Mouse (Mus musculus): ENCODE measurements around the gene Olfr954. TPM values are rescaled to one million over a fixed set of nuclear protein-coding genes. Genes with fewer than 3 reads are reported as not detected.
A peak's percentile ranks its signal among the peaks of the same experiment; 100 is the strongest.

Gene Olfr954
- total RNA-seq (2014; rRNA removed; ENCODE audit: low replicate concordance) (not detected in 2 replicates), polyA plus RNA-seq (2015; fragmentation: Nextera tagmentation; extraction: Ambion mirVana) (not detected in 2 replicates)

DNA sequence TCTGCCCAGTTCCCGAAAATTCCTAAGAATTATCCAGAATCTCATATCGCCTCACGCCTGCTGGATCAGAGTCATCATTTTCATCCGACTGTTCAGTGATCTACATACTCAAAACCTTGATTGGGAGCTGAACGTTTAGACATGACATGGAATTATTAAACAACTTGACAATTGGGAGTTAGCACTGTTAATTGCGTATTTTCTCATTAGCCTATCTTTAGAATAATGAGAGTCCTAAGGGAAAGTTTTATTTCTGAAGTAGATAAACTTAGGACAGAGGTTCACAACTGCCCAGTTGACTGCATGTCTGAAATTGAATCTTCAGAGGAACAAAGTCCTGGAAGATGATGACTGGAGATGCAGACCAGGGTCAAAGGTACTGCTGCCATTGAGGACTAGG lies at the start of gene Olfr954:
Gene Olfr954 (plus strand): TSS at position 301 of the 400 bp plus-strand sequence.
- no peak within 1 kb of the TSS for H3K4me2 ChIP-seq (ENCODE audit: low read depth, low read length)
- H3K27me3 ChIP-seq (ENCODE audit: control insufficient read depth, insufficient read depth, low read length) = no peaks in the 10 kb centered on the region
- no peak within 1 kb of the TSS for H3K27ac ChIP-seq (ENCODE audit: low read depth)
- H3K9me3 ChIP-seq (replicated peaks; ENCODE audit: control insufficient read depth, low read length) = no peaks in the 10 kb centered on the region
- no peaks in the 10 kb centered on the region for H3K4me1 ChIP-seq (ENCODE audit: control insufficient read depth, insufficient read depth)
- no peak for TF ChIP-seq CTCF (IDR thresholded peaks at IDR 0.05; ENCODE audit: low read depth)
- no peak for TF ChIP-seq EP300 (IDR thresholded peaks at IDR 0.05; ENCODE audit: low read depth)
- ATAC-seq (ENCODE audit: insufficient read depth, low read depth) (no peak), DNase-seq (ENCODE audit: low spot score) (no peak)
- H3K4me3 ChIP-seq (ENCODE audit: low read depth, low read length) = no peak within 1 kb of the TSS
- H3K9ac ChIP-seq (replicated peaks; ENCODE audit: low read depth, low read length) = no peak within 1 kb of the TSS
- WGBS = 71% methylated on average over 6 of the region's 6 CpGs
- H3K36me3 ChIP-seq (replicated peaks; ENCODE audit: control insufficient read depth, insufficient read depth, low read length) = no peaks in the 10 kb centered on the region

GRCm38 (mm10) chr9:39427048-39427447 lies 29.5 kb upstream of the Olfr954 start, which contains the start of gene Olfr952:
Gene Olfr952, minus strand, starts transcription at chr9:39427148.
- ATAC-seq (ENCODE audit: insufficient read depth, low read depth) = no peak
- Histone ChIP-seq H3K9me3 (replicated peaks; ENCODE audit: control insufficient read depth, low read length) (no peaks in the 10 kb centered on the region), H3K4me3 (ENCODE audit: low read depth, low read length) (no peak within 1 kb of the TSS)

DNA sequence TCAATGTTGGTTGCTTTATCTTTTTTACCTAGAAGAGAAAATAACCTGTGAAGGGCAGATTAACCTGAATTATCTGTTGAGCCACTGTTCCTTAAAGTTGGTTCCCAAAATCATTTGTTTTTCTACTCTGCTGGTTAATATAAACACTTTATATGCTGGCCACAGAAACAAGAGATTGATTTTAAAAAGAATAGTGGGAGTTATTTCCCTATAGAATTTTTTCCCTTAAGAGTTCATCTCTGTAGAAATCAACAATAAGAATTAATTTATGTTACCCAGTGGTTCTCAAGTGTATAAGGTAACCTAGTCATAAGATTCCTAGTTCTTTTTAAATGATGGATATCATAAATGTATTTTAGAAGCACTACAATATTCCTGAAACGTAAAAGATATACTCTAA lies 15.3 kb downstream of the Olfr954 start, which contains the start of gene Olfr955:
Gene Olfr955 (minus strand): TSS at position 101 of the 400 bp plus-strand sequence.
- no peak within 1 kb of the TSS for H3K4me2 ChIP-seq (ENCODE audit: low read depth, low read length)
- DNase-seq (ENCODE audit: low spot score) (no peak), ATAC-seq (ENCODE audit: insufficient read depth, low read depth) (no peak)
- WGBS = 31% methylated on average over 1 of the region's 1 CpGs
- no peak within 1 kb of the TSS for H3K27ac ChIP-seq (ENCODE audit: low read depth)
- no peaks in the 10 kb centered on the region for H3K27me3 ChIP-seq (ENCODE audit: control insufficient read depth, insufficient read depth, low read length)
- no peaks in the 10 kb centered on the region for H3K9me3 ChIP-seq (replicated peaks; ENCODE audit: control insufficient read depth, low read length)
- no peaks in the 10 kb centered on the region for H3K36me3 ChIP-seq (replicated peaks; ENCODE audit: control insufficient read depth, insufficient read depth, low read length)
- no peak within 1 kb of the TSS for H3K9ac ChIP-seq (replicated peaks; ENCODE audit: low read depth, low read length)
- TF ChIP-seq EP300 (IDR thresholded peaks at IDR 0.05; ENCODE audit: low read depth) (no peak), CTCF (IDR thresholded peaks at IDR 0.05; ENCODE audit: low read depth) (no peak)
- no peak within 1 kb of the TSS for H3K4me3 ChIP-seq (ENCODE audit: low read depth, low read length)
- H3K4me1 ChIP-seq (ENCODE audit: control insufficient read depth, insufficient read depth) = no peaks in the 10 kb centered on the region

More at GRCm38 (mm10) chr9:39427048-39427447, 29.5 kb upstream of the Olfr954 start, which contains the start of gene Olfr952:
- Histone ChIP-seq H3K4me1 (ENCODE audit: control insufficient read depth, insufficient read depth) (no peaks in the 10 kb centered on the region), H3K36me3 (replicated peaks; ENCODE audit: control insufficient read depth, insufficient read depth, low read length) (no peaks in the 10 kb centered on the region), H3K27ac (ENCODE audit: low read depth) (no peak within 1 kb of the TSS), H3K27me3 (ENCODE audit: control insufficient read depth, insufficient read depth, low read length) (no peaks in the 10 kb centered on the region), H3K9ac (replicated peaks; ENCODE audit: low read depth, low read length) (no peak within 1 kb of the TSS), H3K4me2 (ENCODE audit: low read depth, low read length) (no peak within 1 kb of the TSS)
- TF ChIP-seq CTCF (IDR thresholded peaks at IDR 0.05; ENCODE audit: low read depth) = no peak
- TF ChIP-seq EP300 (IDR thresholded peaks at IDR 0.05; ENCODE audit: low read depth) = no peak
- no peak for DNase-seq (ENCODE audit: low spot score)

- 75% methylated on average over 2 of the region's 2 CpGs for WGBS
- H3K4me3 ChIP-seq (ENCODE audit: low read depth, low read length) = no peak within 1 kb of the TSS
- no peak within 1 kb of the TSS for H3K9ac ChIP-seq (replicated peaks; ENCODE audit: low read depth, low read length)
- no peak within 1 kb of the TSS for H3K4me2 ChIP-seq (ENCODE audit: low read depth, low read length)
- H3K4me1 ChIP-seq (ENCODE audit: control insufficient read depth, insufficient read depth) = no peaks in the 10 kb centered on the region
- no peak for TF ChIP-seq EP300 (IDR thresholded peaks at IDR 0.05; ENCODE audit: low read depth)
- TF ChIP-seq CTCF (IDR thresholded peaks at IDR 0.05; ENCODE audit: low read depth) = no peak
- DNase-seq (ENCODE audit: low spot score) (no peak), ATAC-seq (ENCODE audit: insufficient read depth, low read depth) (no peak)
- no peaks in the 10 kb centered on the region for H3K9me3 ChIP-seq (replicated peaks; ENCODE audit: control insufficient read depth, low read length)
- no peaks in the 10 kb centered on the region for H3K36me3 ChIP-seq (replicated peaks; ENCODE audit: control insufficient read depth, insufficient read depth, low read length)
- H3K27me3 ChIP-seq (ENCODE audit: control insufficient read depth, insufficient read depth, low read length) = no peaks in the 10 kb centered on the region
- H3K27ac ChIP-seq (ENCODE audit: low read depth) = no peak within 1 kb of the TSS
These were observed 37.4 kb downstream of the Olfr954 start, which contains the start of gene Olfr44 for GRCm38 (mm10) chr9:39493895-39494294. Gene Olfr44, minus strand, starts transcription at chr9:39493995.

GRCm38 (mm10) chr9:39508998-39509397 lies 52.5 kb downstream of the Olfr954 start:
- DNase-seq (ENCODE audit: low spot score) (peak; percentile 15), ATAC-seq (ENCODE audit: insufficient read depth, low read depth) (no peak)
- Histone ChIP-seq H3K36me3 (replicated peaks; ENCODE audit: control insufficient read depth, insufficient read depth, low read length) (no peaks in the 10 kb centered on the region), H3K9ac (replicated peaks; ENCODE audit: low read depth, low read length) (no peak overlapping the region), H3K9me3 (replicated peaks; ENCODE audit: control insufficient read depth, low read length) (no peaks in the 10 kb centered on the region), H3K4me1 (ENCODE audit: control insufficient read depth, insufficient read depth) (no peaks in the 10 kb centered on the region), H3K4me2 (ENCODE audit: low read depth, low read length) (no peak overlapping the region), H3K4me3 (ENCODE audit: low read depth, low read length) (no peak overlapping the region), H3K27ac (ENCODE audit: low read depth) (no peak overlapping the region), H3K27me3 (ENCODE audit: control insufficient read depth, insufficient read depth, low read length) (no peaks in the 10 kb centered on the region)
- TF ChIP-seq CTCF (IDR thresholded peaks at IDR 0.05; ENCODE audit: low read depth) (peak; percentile 63), EP300 (IDR thresholded peaks at IDR 0.05; ENCODE audit: low read depth) (no peak)
- WGBS = 13% methylated on average over 6 of the region's 6 CpGs

- WGBS = 63% methylated on average over 9 of the region's 9 CpGs
- Histone ChIP-seq H3K9me3 (replicated peaks; ENCODE audit: control insufficient read depth, low read length) (no peaks in the 10 kb centered on the region), H3K36me3 (replicated peaks; ENCODE audit: control insufficient read depth, insufficient read depth, low read length) (no peaks in the 10 kb centered on the region), H3K27me3 (ENCODE audit: control insufficient read depth, insufficient read depth, low read length) (no peaks in the 10 kb centered on the region), H3K9ac (replicated peaks; ENCODE audit: low read depth, low read length) (no peak overlapping the region), H3K4me3 (ENCODE audit: low read depth, low read length) (no peak overlapping the region), H3K27ac (ENCODE audit: low read depth) (no peak overlapping the region), H3K4me2 (ENCODE audit: low read depth, low read length) (no peak overlapping the region), H3K4me1 (ENCODE audit: control insufficient read depth, insufficient read depth) (no peaks in the 10 kb centered on the region)
- DNase-seq (ENCODE audit: low spot score) (no peak), ATAC-seq (ENCODE audit: insufficient read depth, low read depth) (no peak)
- TF ChIP-seq EP300 (IDR thresholded peaks at IDR 0.05; ENCODE audit: low read depth) (no peak), CTCF (IDR thresholded peaks at IDR 0.05; ENCODE audit: low read depth) (no peak)
These were observed 52.9 kb downstream of the Olfr954 start for GRCm38 (mm10) chr9:39509412-39509811.

Other genes with a start within 250 kb of the Olfr954 start
- not detected in 2 replicates for gene Olfr1537, start 206.7 kb upstream of the Olfr954 start, total RNA-seq (2014; rRNA removed; ENCODE audit: low replicate concordance)
- gene Olfr1537, start 206.7 kb upstream of the Olfr954 start, polyA plus RNA-seq (2015; fragmentation: Nextera tagmentation; extraction: Ambion mirVana) = not detected in 2 replicates
- not detected in 2 replicates for gene Olfr945, start 179.9 kb upstream of the Olfr954 start, total RNA-seq (2014; rRNA removed; ENCODE audit: low replicate concordance)
- not detected in 2 replicates for gene Olfr945, start 179.9 kb upstream of the Olfr954 start, polyA plus RNA-seq (2015; fragmentation: Nextera tagmentation; extraction: Ambion mirVana)
- gene Olfr948, start 130.7 kb upstream of the Olfr954 start, total RNA-seq (2014; rRNA removed; ENCODE audit: low replicate concordance) = not detected in 2 replicates
- not detected in 2 replicates for gene Olfr948, start 130.7 kb upstream of the Olfr954 start, polyA plus RNA-seq (2015; fragmentation: Nextera tagmentation; extraction: Ambion mirVana)
- not detected in 2 replicates for gene Olfr951, start 69.3 kb upstream of the Olfr954 start, total RNA-seq (2014; rRNA removed; ENCODE audit: low replicate concordance)
- not detected in 2 replicates for gene Olfr951, start 69.3 kb upstream of the Olfr954 start, polyA plus RNA-seq (2015; fragmentation: Nextera tagmentation; extraction: Ambion mirVana)
- gene Olfr952, start 29.6 kb upstream of the Olfr954 start, total RNA-seq (2014; rRNA removed; ENCODE audit: low replicate concordance) = not detected in 2 replicates
- gene Olfr952, start 29.6 kb upstream of the Olfr954 start, polyA plus RNA-seq (2015; fragmentation: Nextera tagmentation; extraction: Ambion mirVana) = not detected in 2 replicates
- gene Olfr955, start 15.2 kb downstream of the Olfr954 start, total RNA-seq (2014; rRNA removed; ENCODE audit: low replicate concordance) = not detected in 2 replicates
- gene Olfr955, start 15.2 kb downstream of the Olfr954 start, polyA plus RNA-seq (2015; fragmentation: Nextera tagmentation; extraction: Ambion mirVana) = not detected in 2 replicates
- gene Olfr44, start 37.3 kb downstream of the Olfr954 start, total RNA-seq (2014; rRNA removed; ENCODE audit: low replicate concordance) = not detected in 2 replicates
- gene Olfr44, start 37.3 kb downstream of the Olfr954 start, polyA plus RNA-seq (2015; fragmentation: Nextera tagmentation; extraction: Ambion mirVana) = not detected in 2 replicates
- gene Olfr957, start 59.1 kb downstream of the Olfr954 start, total RNA-seq (2014; rRNA removed; ENCODE audit: low replicate concordance) = not detected in 2 replicates
- gene Olfr957, start 59.1 kb downstream of the Olfr954 start, polyA plus RNA-seq (2015; fragmentation: Nextera tagmentation; extraction: Ambion mirVana) = not detected in 2 replicates
- gene Olfr958, start 97.4 kb downstream of the Olfr954 start, total RNA-seq (2014; rRNA removed; ENCODE audit: low replicate concordance) = not detected in 2 replicates
- not detected in 2 replicates for gene Olfr958, start 97.4 kb downstream of the Olfr954 start, polyA plus RNA-seq (2015; fragmentation: Nextera tagmentation; extraction: Ambion mirVana)
- not detected in 2 replicates for gene Olfr959, start 118.9 kb downstream of the Olfr954 start, total RNA-seq (2014; rRNA removed; ENCODE audit: low replicate concordance)
- gene Olfr959, start 118.9 kb downstream of the Olfr954 start, polyA plus RNA-seq (2015; fragmentation: Nextera tagmentation; extraction: Ambion mirVana) = not detected in 2 replicates
- gene AW551984, start 147.7 kb downstream of the Olfr954 start, total RNA-seq (2014; rRNA removed; ENCODE audit: low replicate concordance) = 5.6 and 6.9 TPM in 2 replicates
- gene AW551984, start 147.7 kb downstream of the Olfr954 start, polyA plus RNA-seq (2015; fragmentation: Nextera tagmentation; extraction: Ambion mirVana) = 2.1 and 2.2 TPM in 2 replicates
- not detected in 2 replicates for gene Olfr148, start 154.0 kb downstream of the Olfr954 start, total RNA-seq (2014; rRNA removed; ENCODE audit: low replicate concordance)
- gene Olfr148, start 154.0 kb downstream of the Olfr954 start, polyA plus RNA-seq (2015; fragmentation: Nextera tagmentation; extraction: Ambion mirVana) = not detected in 2 replicates
- gene Olfr960, start 164.7 kb downstream of the Olfr954 start, total RNA-seq (2014; rRNA removed; ENCODE audit: low replicate concordance) = not detected in 2 replicates
- gene Olfr960, start 164.7 kb downstream of the Olfr954 start, polyA plus RNA-seq (2015; fragmentation: Nextera tagmentation; extraction: Ambion mirVana) = not detected in 2 replicates
- gene Olfr961, start 188.4 kb downstream of the Olfr954 start, total RNA-seq (2014; rRNA removed; ENCODE audit: low replicate concordance) = not detected in 2 replicates
- not detected in 2 replicates for gene Olfr961, start 188.4 kb downstream of the Olfr954 start, polyA plus RNA-seq (2015; fragmentation: Nextera tagmentation; extraction: Ambion mirVana)
- gene Olfr963, start 210.5 kb downstream of the Olfr954 start, total RNA-seq (2014; rRNA removed; ENCODE audit: low replicate concordance) = not detected in 2 replicates
- not detected in 2 replicates for gene Olfr963, start 210.5 kb downstream of the Olfr954 start, polyA plus RNA-seq (2015; fragmentation: Nextera tagmentation; extraction: Ambion mirVana)